Mouse (Mus musculus): ENCODE measurements around the gene Lgals1. TPM values are rescaled to one million over a fixed set of nuclear protein-coding genes. Genes with fewer than 3 reads are reported as not detected.
A peak's percentile ranks its signal among the peaks of the same experiment; 100 is the strongest.

Lgals1 gene
- polyA plus RNA-seq, 1 experiment from 2014 or later = 1,632 TPM

GRCm38 (mm10) chr15:78927788-78928457, 1.4 kb downstream of the Lgals1 start:
- Histone ChIP-seq H3K4me3 (ENCODE audit: low read depth, low read length) (peak overlapping the region; percentile 56), H3K27ac (replicated peaks) (peak overlapping the region; percentile 94), H3K9me3 (ENCODE audit: control insufficient read depth, low read length) (no peaks in the 10 kb centered on the region), H3K4me1 (replicated peaks; ENCODE audit: control insufficient read depth, insufficient read depth) (peaks cover 5% of the 10 kb centered on the region; the same call in 1 of the 2 replicates), H3K27me3 (ENCODE audit: control insufficient read depth, insufficient read depth, low read length) (no peaks in the 10 kb centered on the region), H3K9ac (ENCODE audit: low read length) (peak overlapping the region; percentile 70), H3K4me2 (replicated peaks; ENCODE audit: low read depth) (peak overlapping the region; percentile 72), H3K36me3 (ENCODE audit: control insufficient read depth, insufficient read depth, low read length) (peaks cover 7% of the 10 kb centered on the region; the same call in 1 of the 2 replicates)
- WGBS = under 1% methylated on average over 33 of the region's 35 CpGs
- no peak for TF ChIP-seq EP300 (optimal IDR thresholded peaks at IDR 0.05)
- TF ChIP-seq CTCF (IDR thresholded peaks at IDR 0.05; ENCODE audit: low read depth) = no peak
- DNase-seq (ENCODE audit: low spot score) = peak; percentile 89
- ATAC-seq (ENCODE audit: low FRiP score, low TSS enrichment) = peak; percentile 66; the same call in 1 of the 2 replicates

GRCm38 (mm10) chr15:78928539-78928938, 2.0 kb downstream of the Lgals1 start:
- 37% methylated on average over 8 of the region's 8 CpGs for WGBS
- TF ChIP-seq EP300 (optimal IDR thresholded peaks at IDR 0.05) = no peak
- no peak for TF ChIP-seq CTCF (IDR thresholded peaks at IDR 0.05; ENCODE audit: low read depth)
- peaks cover 7% of the 10 kb centered on the region; the same call in 1 of the 2 replicates for H3K36me3 ChIP-seq (ENCODE audit: control insufficient read depth, insufficient read depth, low read length)
- peaks cover 5% of the 10 kb centered on the region; the same call in 1 of the 2 replicates for H3K4me1 ChIP-seq (replicated peaks; ENCODE audit: control insufficient read depth, insufficient read depth)
- no peaks in the 10 kb centered on the region for H3K27me3 ChIP-seq (ENCODE audit: control insufficient read depth, insufficient read depth, low read length)
- H3K27ac ChIP-seq (replicated peaks) = peak overlapping the region; percentile 49; the same call in 1 of the 2 replicates
- DNase-seq (ENCODE audit: low spot score) = no peak
- ATAC-seq (ENCODE audit: low FRiP score, low TSS enrichment) = no peak
- H3K9ac ChIP-seq (ENCODE audit: low read length) = peak overlapping the region; percentile 27; the same call in 1 of the 2 replicates
- H3K9me3 ChIP-seq (ENCODE audit: control insufficient read depth, low read length) = no peaks in the 10 kb centered on the region
- H3K4me2 ChIP-seq (replicated peaks; ENCODE audit: low read depth) = peak overlapping the region; percentile 72
- H3K4me3 ChIP-seq (ENCODE audit: low read depth, low read length) = no peak overlapping the region

GRCm38 (mm10) chr15:78930192-78930706, 3.7 kb downstream of the Lgals1 start:
- no peak for TF ChIP-seq EP300 (optimal IDR thresholded peaks at IDR 0.05)
- no peak for TF ChIP-seq CTCF (IDR thresholded peaks at IDR 0.05; ENCODE audit: low read depth)
- H3K36me3 ChIP-seq (ENCODE audit: control insufficient read depth, insufficient read depth, low read length) = peaks cover 7% of the 10 kb centered on the region; the same call in 1 of the 2 replicates
- no peak for ATAC-seq (ENCODE audit: low FRiP score, low TSS enrichment)
- no peaks in the 10 kb centered on the region for H3K9me3 ChIP-seq (ENCODE audit: control insufficient read depth, low read length)
- no peak overlapping the region for H3K4me3 ChIP-seq (ENCODE audit: low read depth, low read length)
- H3K27me3 ChIP-seq (ENCODE audit: control insufficient read depth, insufficient read depth, low read length) = no peaks in the 10 kb centered on the region
- WGBS = 90% methylated on average over 6 of the region's 6 CpGs
- H3K4me1 ChIP-seq (replicated peaks; ENCODE audit: control insufficient read depth, insufficient read depth) = peaks cover 5% of the 10 kb centered on the region; the same call in 1 of the 2 replicates
- H3K27ac ChIP-seq (replicated peaks) = no peak overlapping the region
- no peak overlapping the region for H3K9ac ChIP-seq (ENCODE audit: low read length)
- no peak for DNase-seq (ENCODE audit: low spot score)
- H3K4me2 ChIP-seq (replicated peaks; ENCODE audit: low read depth) = no peak overlapping the region

- DNase-seq (ENCODE audit: low spot score) = no peak
- no peak overlapping the region for H3K9ac ChIP-seq (ENCODE audit: low read length)
Measured at GRCm38 (mm10) chr15:78930801-78931426, 4.4 kb downstream of the Lgals1 start.

GRCm38 (mm10) chr15:78931577-78931976, 5.1 kb downstream of the Lgals1 start:
- H3K27ac ChIP-seq (replicated peaks) = 0 out of 2 replicates have a peak overlapping the region, but pooled peaks have one; percentile 13
- no peak overlapping the region for H3K9ac ChIP-seq (ENCODE audit: low read length)
- H3K4me3 ChIP-seq (ENCODE audit: low read depth, low read length) = no peak overlapping the region
- H3K4me1 ChIP-seq (replicated peaks; ENCODE audit: control insufficient read depth, insufficient read depth) = peaks cover 3% of the 10 kb centered on the region; the same call in 1 of the 2 replicates
- ATAC-seq (ENCODE audit: low FRiP score, low TSS enrichment) = peak; percentile 67
- H3K27me3 ChIP-seq (ENCODE audit: control insufficient read depth, insufficient read depth, low read length) = no peaks in the 10 kb centered on the region
- TF ChIP-seq CTCF (IDR thresholded peaks at IDR 0.05; ENCODE audit: low read depth) = peak; percentile 90
- no peak for TF ChIP-seq EP300 (optimal IDR thresholded peaks at IDR 0.05)
- H3K36me3 ChIP-seq (ENCODE audit: control insufficient read depth, insufficient read depth, low read length) = peaks cover 7% of the 10 kb centered on the region; the same call in 1 of the 2 replicates
- H3K9me3 ChIP-seq (ENCODE audit: control insufficient read depth, low read length) = no peaks in the 10 kb centered on the region
- no peak overlapping the region for H3K4me2 ChIP-seq (replicated peaks; ENCODE audit: low read depth)
- peak; percentile 67 for DNase-seq (ENCODE audit: low spot score)
- 20% methylated on average over 3 of the region's 3 CpGs for WGBS

More at GRCm38 (mm10) chr15:78930801-78931426, 4.4 kb downstream of the Lgals1 start:
- Histone ChIP-seq H3K4me3 (ENCODE audit: low read depth, low read length) (no peak overlapping the region), H3K27ac (replicated peaks) (0 out of 2 replicates have a peak overlapping the region, but pooled peaks have one; percentile 1), H3K4me1 (replicated peaks; ENCODE audit: control insufficient read depth, insufficient read depth) (peaks cover 3% of the 10 kb centered on the region; the same call in 1 of the 2 replicates), H3K36me3 (ENCODE audit: control insufficient read depth, insufficient read depth, low read length) (peaks cover 7% of the 10 kb centered on the region; the same call in 1 of the 2 replicates), H3K9me3 (ENCODE audit: control insufficient read depth, low read length) (no peaks in the 10 kb centered on the region), H3K27me3 (ENCODE audit: control insufficient read depth, insufficient read depth, low read length) (no peaks in the 10 kb centered on the region), H3K4me2 (replicated peaks; ENCODE audit: low read depth) (no peak overlapping the region)
- 73% methylated on average over 7 of the region's 7 CpGs for WGBS
- TF ChIP-seq CTCF (IDR thresholded peaks at IDR 0.05; ENCODE audit: low read depth) (no peak), EP300 (optimal IDR thresholded peaks at IDR 0.05) (no peak)
- ATAC-seq (ENCODE audit: low FRiP score, low TSS enrichment) = no peak

Data from stomach, postnatal 0 days (tissue).